Mouse (Mus musculus) E14TG2a.4 (cell line): Measurements from ENCODE around the gene Ywhaq.

Source experiments
- CTCF ChIP-seq: conservative IDR thresholded peaks from 2 replicates; pipeline ENCODE4 v1.5.1; 2014; ENCODE audit warnings: low read length
- NANOG ChIP-seq: IDR thresholded peaks from 2 replicates; pipeline ENCODE4 v1.6.1; 2014; ENCODE audit warnings: borderline replicate concordance, low read length, mixed read lengths
- POU5F1 ChIP-seq: IDR thresholded peaks from 2 replicates; pipeline ENCODE4 v1.6.1; 2014; ENCODE audit warnings: low read length, borderline replicate concordance

DNA sequence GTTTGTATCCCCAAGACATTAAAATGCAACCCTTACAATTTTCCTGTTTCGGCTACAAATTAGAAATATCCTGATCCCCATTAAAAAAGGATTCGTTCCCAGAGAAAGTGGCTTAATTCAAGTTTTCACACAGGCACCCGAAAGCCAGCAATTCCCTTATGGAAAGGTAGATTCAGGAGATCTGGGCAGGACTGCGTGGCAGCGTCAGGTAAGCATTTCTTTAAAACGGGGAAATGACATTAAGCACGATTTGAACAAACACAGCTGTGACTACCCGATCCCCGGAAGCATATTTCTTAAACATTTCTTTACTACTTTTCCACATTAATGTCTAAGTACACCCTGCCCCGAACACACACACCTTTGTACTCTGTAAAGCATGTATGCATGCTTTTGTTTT is 646 bp upstream of the Ywhaq start:
- TF ChIP-seq CTCF = no peak
- no peak for TF ChIP-seq NANOG
- no peak for TF ChIP-seq POU5F1
